Mouse (Mus musculus): ENCODE measurements around the gene Meis1. TPM values are rescaled to one million over a fixed set of nuclear protein-coding genes. Genes with fewer than 3 reads are reported as not detected.

The Meis1 gene
- polyA plus RNA-seq, 1 experiment from 2014 or later = 116 TPM

DNA sequence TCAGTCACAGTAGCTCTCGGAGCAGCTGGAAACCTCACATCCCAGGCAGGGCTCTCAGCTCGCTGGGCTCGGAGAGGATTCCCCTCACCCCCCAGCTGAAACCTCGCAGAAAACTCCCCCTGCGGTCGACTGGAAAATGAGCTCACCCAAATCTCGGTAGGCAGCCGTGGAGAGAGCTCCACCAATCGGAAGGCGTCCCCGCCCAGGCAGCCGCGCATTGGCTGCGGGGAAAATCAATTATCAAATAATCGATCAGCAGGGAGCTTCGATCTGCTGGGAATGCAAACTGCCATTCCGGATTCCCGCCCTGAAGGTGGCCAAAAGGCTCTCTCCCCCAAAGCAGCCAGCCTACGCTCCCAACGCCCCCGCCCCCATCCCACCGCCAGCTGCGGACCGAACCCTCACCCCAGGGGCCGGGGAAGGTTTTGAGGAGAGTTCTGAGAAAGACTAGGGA is 1.6 kb upstream of the Meis1 start:
- H3K4me2 ChIP-seq = peak overlapping the region; percentile 64
- H3K4me1 ChIP-seq = peaks cover 24% of the 10 kb centered on the region
- no peaks in the 10 kb centered on the region for H3K36me3 ChIP-seq
- peak overlapping the region; percentile 73 for H3K9ac ChIP-seq
- peak overlapping the region; percentile 57 for H3K4me3 ChIP-seq
- H3K27ac ChIP-seq = peak overlapping the region; percentile 97
- H3K9me3 ChIP-seq = no peaks in the 10 kb centered on the region
- peaks cover 4% of the 10 kb centered on the region; the same call in 1 of the 2 replicates for H3K27me3 ChIP-seq
- peak; percentile 83 for ATAC-seq (ENCODE audit: borderline replicate concordance, extremely low read depth, low FRiP score, low TSS enrichment)
- WGBS = under 1% methylated on average over 25 of the region's 25 CpGs

DNA sequence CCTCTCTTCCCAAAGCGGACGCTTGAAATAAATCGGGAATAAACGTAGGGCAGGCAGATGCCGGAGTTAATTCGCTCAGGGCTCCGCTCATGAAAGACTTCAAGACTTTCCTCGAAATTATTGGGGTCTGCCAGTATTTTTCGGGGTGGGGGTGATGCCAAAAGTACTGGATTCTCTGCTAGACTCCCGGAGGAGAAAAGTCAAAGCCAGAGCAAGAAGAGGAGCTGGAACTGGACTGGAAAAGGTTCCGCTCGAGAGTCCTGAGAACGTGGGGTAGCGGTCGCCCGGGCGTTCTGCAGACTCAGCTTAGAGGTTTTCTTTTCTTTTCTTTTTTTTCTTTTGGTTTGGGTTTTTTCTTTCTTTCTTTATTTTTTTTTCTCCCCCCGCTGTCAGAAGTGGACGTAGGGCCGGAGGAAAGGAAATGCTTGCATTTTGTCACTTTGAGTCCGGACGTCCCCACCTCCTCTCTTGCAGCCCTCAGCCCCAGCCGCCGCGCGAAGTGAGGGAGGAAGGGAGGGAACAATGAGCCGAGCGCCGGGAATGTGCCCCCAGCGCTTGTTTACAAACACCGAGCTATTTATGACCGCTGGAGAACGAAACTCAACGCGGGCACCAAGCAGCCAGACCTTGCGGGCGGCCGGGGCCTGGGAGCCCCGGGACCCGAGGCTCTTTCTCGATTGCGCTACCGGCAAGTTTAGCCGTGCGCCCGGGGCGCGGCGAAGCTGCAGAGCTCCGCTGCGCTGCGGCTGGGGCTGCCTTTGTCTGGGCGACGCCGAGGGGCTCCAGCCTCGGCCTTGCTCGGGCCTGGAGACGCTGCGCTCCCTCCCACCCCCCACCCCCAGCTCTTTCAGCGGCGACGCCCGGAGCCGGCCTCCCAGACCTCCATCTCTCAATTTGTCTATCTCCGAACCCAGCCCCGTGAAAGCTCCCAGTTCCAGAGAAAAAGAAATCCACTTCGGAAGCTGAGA is 703 bp upstream of the Meis1 start:
- Histone ChIP-seq H3K4me1 (peaks cover 24% of the 10 kb centered on the region), H3K27ac (peak overlapping the region; percentile 97), H3K4me2 (peak overlapping the region; percentile 64), H3K4me3 (peak overlapping the region; percentile 57), H3K9ac (peak overlapping the region; percentile 73), H3K9me3 (no peaks in the 10 kb centered on the region), H3K36me3 (no peaks in the 10 kb centered on the region), H3K27me3 (no peaks in the 10 kb centered on the region)
- ATAC-seq (ENCODE audit: borderline replicate concordance, extremely low read depth, low FRiP score, low TSS enrichment) = peak; percentile 49; the same call in 1 of the 2 replicates
- WGBS = under 1% methylated on average over 66 of the region's 67 CpGs

DNA sequence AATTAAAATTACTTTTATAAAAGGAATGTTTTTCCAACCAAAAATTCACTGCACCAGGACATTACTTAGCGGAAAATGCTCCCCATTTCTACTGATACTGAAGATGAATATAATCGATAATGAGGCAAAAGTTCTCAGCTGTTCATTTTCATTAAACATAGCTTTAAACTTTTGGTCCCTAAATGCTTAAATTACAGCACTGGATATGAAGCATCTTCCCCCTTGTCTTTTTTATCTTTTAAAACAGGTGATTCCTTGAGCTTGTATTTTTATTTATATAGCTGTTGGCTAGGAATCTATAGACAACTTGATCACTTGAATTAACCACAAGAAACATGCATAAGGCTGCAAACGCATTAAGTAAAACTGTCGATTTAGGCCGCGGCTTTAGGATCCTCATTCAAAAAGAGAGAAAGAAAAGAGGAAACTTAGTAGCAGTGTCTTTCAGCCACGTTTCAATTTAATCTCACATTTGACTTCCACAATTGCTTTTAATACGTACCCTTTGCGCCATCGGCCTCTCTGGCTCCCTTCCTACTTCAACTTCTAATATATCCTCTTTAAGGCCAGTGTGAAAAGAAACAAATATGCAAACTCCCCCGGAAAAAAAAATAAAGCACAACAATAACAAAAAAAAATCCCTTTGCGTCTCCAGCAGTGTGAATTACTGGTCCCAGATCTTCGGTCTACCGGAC is 919 bp downstream of the Meis1 start:
- Histone ChIP-seq H3K9ac (peak overlapping the region; percentile 73), H3K36me3 (no peaks in the 10 kb centered on the region), H3K4me1 (peaks cover 17% of the 10 kb centered on the region), H3K27me3 (no peaks in the 10 kb centered on the region), H3K27ac (peak overlapping the region; percentile 97), H3K4me2 (peak overlapping the region; percentile 64), H3K4me3 (peak overlapping the region; percentile 57), H3K9me3 (no peaks in the 10 kb centered on the region)
- ATAC-seq (ENCODE audit: borderline replicate concordance, extremely low read depth, low FRiP score, low TSS enrichment) = no peak
- WGBS = under 1% methylated on average over 14 of the region's 14 CpGs

DNA sequence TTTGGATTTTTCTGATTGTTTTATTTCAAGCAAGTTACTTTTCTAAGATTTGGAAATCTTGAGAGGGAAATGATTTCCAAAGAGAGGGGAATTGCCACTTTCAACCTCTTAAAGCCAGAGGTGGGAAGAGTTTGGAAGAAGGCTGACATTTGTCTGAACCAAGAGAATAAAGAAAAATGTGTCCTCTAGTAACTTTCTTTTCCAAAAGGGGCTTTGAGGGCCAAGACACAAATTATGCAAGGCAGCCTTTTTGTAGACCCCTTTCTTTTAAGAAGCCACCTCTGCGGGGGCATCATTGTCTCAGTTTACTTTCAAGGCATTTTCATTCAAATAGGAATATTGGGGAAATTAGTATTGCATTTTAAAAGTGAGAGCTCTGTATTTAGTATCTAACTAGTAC is 1.5 kb downstream of the Meis1 start:
- peaks cover 12% of the 10 kb centered on the region for H3K4me1 ChIP-seq
- WGBS = 0% methylated on average over 1 of the region's 1 CpGs
- no peaks in the 10 kb centered on the region for H3K9me3 ChIP-seq
- peak overlapping the region; percentile 57 for H3K4me3 ChIP-seq
- peak overlapping the region; percentile 84 for H3K27ac ChIP-seq
- H3K4me2 ChIP-seq = peak overlapping the region; percentile 64
- H3K27me3 ChIP-seq = no peaks in the 10 kb centered on the region
- H3K36me3 ChIP-seq = no peaks in the 10 kb centered on the region
- peak overlapping the region; percentile 84 for H3K9ac ChIP-seq
- no peak for ATAC-seq (ENCODE audit: borderline replicate concordance, extremely low read depth, low FRiP score, low TSS enrichment)

DNA sequence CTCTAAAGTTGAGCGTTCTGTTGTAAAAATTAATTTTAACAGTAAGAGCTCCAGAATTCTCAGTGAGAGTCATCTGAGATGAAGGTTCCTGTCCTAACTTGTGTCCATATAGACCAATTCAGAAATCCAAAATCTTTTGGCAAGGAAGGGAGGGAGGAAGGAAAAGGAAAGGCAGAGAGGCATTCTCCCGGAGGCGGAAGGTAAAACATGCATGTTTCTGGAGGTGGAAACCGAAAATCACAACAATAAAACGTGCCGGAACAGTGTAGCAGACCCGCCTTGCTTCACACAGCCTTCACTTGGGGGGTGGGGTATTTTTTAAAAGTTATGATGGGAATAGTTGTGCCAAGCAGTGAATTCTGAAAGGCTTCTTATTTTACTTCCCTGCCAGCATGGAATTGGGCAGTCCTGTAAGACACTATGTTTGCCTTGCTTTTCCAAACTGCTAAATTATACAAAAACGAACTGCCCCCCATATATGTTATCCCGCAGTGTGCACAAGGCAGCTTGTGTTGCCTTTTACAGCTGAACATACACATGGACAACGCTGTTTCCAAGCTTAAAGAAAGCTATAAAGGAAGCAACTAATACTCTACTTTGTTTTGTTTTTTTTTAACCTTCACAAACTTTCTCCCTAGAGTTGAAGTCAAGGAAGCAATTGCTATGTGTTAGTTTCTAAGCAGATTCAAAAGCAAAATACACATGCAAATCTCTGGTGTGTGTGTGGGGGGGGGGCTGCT is 2.1 kb downstream of the Meis1 start:
- H3K9me3 ChIP-seq = no peaks in the 10 kb centered on the region
- no peaks in the 10 kb centered on the region for H3K36me3 ChIP-seq
- ATAC-seq (ENCODE audit: borderline replicate concordance, extremely low read depth, low FRiP score, low TSS enrichment) = no peak
- peak overlapping the region; percentile 84 for H3K27ac ChIP-seq
- H3K4me2 ChIP-seq = peak overlapping the region; percentile 64
- peak overlapping the region; percentile 84 for H3K9ac ChIP-seq
- H3K4me3 ChIP-seq = peak overlapping the region; percentile 57
- WGBS = under 1% methylated on average over 10 of the region's 10 CpGs
- peaks cover 9% of the 10 kb centered on the region for H3K4me1 ChIP-seq
- no peaks in the 10 kb centered on the region for H3K27me3 ChIP-seq

DNA sequence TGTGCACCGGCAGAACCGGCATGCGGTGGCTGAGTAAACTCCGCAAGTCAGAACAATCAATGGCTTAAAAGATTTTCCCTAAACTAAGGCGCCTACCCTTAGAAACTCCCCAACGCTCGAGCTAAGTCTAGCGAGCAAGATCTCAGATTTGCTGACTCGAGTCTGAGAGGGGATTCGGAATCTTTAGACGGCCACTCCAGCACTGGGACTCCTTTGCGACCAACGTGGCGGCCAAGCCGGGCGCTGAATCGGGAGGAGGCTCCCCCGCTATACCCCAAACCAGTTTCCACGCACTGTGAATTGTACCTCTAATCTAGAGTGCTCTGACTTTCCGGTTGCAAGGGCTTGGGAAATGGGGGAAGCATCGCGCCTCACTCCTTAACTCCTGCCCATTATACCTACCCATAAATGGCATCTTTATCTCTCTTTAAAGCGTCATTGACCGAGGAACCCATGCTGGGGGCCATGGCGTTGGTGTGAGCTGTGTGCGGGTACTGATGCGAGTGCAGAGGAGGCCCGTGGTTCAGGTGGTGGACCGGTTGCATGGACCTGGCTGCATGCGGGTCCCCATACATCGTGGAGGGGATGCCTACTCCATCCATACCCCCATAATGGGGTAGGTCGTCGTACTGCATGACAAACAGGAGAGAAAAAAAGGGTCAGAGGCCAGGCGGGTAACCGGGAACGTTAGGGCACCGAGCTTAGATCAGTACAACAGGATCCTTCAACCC is 2.9 kb downstream of the Meis1 start:
- ATAC-seq (ENCODE audit: borderline replicate concordance, extremely low read depth, low FRiP score, low TSS enrichment) = no peak
- Histone ChIP-seq H3K9me3 (no peaks in the 10 kb centered on the region), H3K27ac (peak overlapping the region; percentile 84), H3K4me3 (peak overlapping the region; percentile 57), H3K36me3 (no peaks in the 10 kb centered on the region), H3K4me2 (peak overlapping the region; percentile 64), H3K4me1 (peaks cover 2% of the 10 kb centered on the region), H3K9ac (peak overlapping the region; percentile 84), H3K27me3 (no peaks in the 10 kb centered on the region)
- WGBS = 2% methylated on average over 37 of the region's 37 CpGs

DNA sequence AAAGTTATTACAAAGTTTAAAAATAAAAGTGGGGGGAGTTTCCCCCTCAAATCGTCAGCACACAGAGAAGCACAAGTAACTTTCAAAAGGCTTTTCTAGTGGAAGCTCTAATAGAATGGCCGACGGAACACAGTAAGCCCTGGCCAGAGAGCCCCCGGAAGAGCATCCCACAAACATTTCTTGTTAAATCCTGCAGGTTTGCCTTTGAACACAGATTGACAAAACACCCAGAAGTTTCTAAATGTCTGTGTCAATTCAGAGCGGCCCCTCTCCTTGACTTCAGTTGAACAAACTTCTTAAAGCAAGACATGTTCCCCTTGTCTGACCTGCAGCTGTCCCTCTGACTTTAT is 3.4 kb downstream of the Meis1 start:
- peak overlapping the region; percentile 57 for H3K4me3 ChIP-seq
- H3K4me1 ChIP-seq = no peaks in the 10 kb centered on the region; the same call in 1 of the 2 replicates
- WGBS = 4% methylated on average over 5 of the region's 5 CpGs
- peak overlapping the region; percentile 84 for H3K9ac ChIP-seq
- no peaks in the 10 kb centered on the region for H3K9me3 ChIP-seq
- H3K27me3 ChIP-seq = no peaks in the 10 kb centered on the region
- no peaks in the 10 kb centered on the region for H3K36me3 ChIP-seq
- no peak for ATAC-seq (ENCODE audit: borderline replicate concordance, extremely low read depth, low FRiP score, low TSS enrichment)
- H3K27ac ChIP-seq = peak overlapping the region; percentile 84
- peak overlapping the region; percentile 64 for H3K4me2 ChIP-seq

DNA sequence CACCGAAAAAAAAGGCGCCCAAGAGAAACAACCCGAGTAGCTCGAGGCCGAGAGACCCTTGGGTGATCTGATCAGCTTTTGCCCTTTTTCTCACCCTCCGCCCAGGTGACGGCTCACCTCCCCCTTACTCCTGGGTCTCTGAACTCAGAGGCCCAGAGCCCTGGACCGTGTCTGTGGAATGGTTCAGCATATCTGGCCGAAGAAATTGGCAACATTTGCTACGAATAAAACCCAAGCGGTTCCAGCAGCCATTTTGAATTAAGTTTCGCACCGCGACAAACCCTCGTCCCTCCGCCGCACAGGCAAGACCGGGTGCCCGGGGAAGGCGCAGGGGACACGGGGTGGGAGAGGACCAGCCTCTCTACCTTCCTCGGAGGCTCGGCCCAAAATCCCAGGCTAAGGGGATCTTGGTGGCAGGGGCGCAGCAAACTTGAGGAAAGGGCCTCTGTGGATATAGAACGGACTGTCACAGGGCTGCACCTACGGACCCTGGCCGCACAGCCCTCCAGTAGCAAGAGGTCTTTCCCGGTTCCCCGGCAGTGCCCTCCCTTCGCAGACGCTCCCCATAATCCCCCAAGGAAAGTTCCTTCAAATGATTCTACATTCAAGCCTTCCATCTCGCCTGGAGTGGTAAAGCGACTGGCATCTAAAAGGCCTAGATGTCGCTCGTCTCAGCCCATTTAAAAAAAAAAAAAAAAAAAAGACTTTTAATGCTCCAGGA is 4.2 kb downstream of the Meis1 start:
- H3K4me2 ChIP-seq = peak overlapping the region; percentile 64
- H3K9ac ChIP-seq = peak overlapping the region; percentile 84
- H3K36me3 ChIP-seq = no peaks in the 10 kb centered on the region
- under 1% methylated on average over 35 of the region's 35 CpGs for WGBS
- H3K27ac ChIP-seq = peak overlapping the region; percentile 84
- H3K9me3 ChIP-seq = no peaks in the 10 kb centered on the region
- ATAC-seq (ENCODE audit: borderline replicate concordance, extremely low read depth, low FRiP score, low TSS enrichment) = no peak
- peak overlapping the region; percentile 57 for H3K4me3 ChIP-seq
- H3K4me1 ChIP-seq = no peaks in the 10 kb centered on the region; the same call in 1 of the 2 replicates
- H3K27me3 ChIP-seq = no peaks in the 10 kb centered on the region

DNA sequence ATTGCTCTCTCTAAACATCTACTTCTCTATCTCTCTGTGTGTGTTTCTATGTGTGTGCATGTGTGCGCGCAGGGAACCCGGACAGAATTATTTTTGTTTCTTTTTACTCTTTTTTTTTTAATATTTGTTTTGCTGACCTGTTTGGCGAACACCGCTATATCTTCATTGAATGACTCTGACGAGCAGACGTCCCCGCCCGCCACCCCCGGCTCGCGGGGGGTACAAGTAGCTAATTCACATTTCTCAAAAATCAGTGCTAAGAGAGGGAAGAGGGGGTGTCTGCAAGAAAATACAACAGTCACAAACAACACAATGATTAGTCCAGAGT is 4.7 kb downstream of the Meis1 start:
- ATAC-seq (ENCODE audit: borderline replicate concordance, extremely low read depth, low FRiP score, low TSS enrichment) = no peak

DNA sequence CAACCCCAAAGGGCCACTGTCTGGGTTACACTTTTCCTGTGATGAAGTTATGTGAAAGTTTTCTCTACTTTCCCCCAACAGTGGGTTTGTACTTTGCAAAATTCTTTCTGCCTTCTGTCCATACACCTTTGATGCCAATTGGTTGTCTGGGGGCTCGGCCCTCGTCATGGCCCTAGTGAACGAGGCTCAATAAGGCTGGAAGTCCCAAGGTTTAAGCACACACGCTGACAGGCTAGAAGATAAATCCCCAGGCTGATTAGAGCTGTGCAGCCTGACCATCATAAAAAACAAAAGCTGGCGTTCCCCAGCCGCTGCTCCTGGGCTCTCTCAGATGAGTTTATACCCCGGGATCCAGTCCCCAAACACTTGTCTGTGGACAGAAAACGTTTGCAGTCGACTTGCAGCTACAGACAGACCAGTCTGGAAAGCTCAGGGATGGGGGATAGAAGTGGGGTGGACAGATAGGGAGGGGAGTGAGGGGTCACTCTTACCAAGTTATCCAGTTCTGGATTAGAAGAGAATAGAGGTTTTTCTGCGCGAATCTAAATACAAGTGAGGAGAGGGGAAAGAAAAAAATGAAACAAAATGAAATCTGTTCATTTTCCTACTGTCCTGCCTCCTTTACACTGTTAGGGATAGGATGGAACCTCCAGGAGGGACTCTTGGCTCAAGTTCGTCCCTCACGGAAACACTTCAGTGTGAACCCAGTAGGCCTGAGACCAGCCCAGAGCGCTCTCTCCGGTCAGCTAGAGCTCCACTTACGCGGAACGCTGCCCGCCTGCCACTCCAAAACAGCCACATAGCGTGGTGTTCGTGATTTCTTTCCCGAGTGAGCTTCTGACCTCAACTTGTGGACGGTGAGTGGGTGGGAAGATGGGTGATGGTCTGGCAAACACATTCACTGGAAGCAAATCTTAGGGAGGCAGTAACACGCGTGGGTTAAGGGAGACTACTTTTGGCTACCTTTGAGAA is 5.4 kb downstream of the Meis1 start:
- WGBS = 10% methylated on average over 25 of the region's 25 CpGs
- Histone ChIP-seq H3K4me2 (peak overlapping the region; percentile 64), H3K4me1 (no peaks in the 10 kb centered on the region; the same call in 1 of the 2 replicates), H3K9me3 (no peaks in the 10 kb centered on the region), H3K36me3 (no peaks in the 10 kb centered on the region), H3K4me3 (peak overlapping the region; percentile 57), H3K27ac (peak overlapping the region; percentile 84), H3K27me3 (0 out of 2 replicates have a peak, but pooled peaks cover 3% of the 10 kb centered on the region), H3K9ac (peak overlapping the region; percentile 84)
- ATAC-seq (ENCODE audit: borderline replicate concordance, extremely low read depth, low FRiP score, low TSS enrichment) = no peak

More for the DNA sequence above, 4.7 kb downstream of the Meis1 start:
- Histone ChIP-seq H3K9ac (peak overlapping the region; percentile 84), H3K27me3 (no peaks in the 10 kb centered on the region), H3K36me3 (no peaks in the 10 kb centered on the region), H3K9me3 (no peaks in the 10 kb centered on the region), H3K4me3 (peak overlapping the region; percentile 57), H3K4me2 (peak overlapping the region; percentile 64), H3K4me1 (no peaks in the 10 kb centered on the region; the same call in 1 of the 2 replicates), H3K27ac (peak overlapping the region; percentile 84)
- WGBS = 3% methylated on average over 12 of the region's 12 CpGs
